Mouse (Mus musculus): ENCODE measurements around the gene Mamstr. TPM values are rescaled to one million over a fixed set of nuclear protein-coding genes. Genes with fewer than 3 reads are reported as not detected.

The Mamstr gene
- polyA plus RNA-seq, 1 experiment from 2014 or later: 1.3 TPM

- WGBS (ENCODE audit: insufficient replicate concordance): 76% methylated on average over 14 of the region's 14 CpGs
- no peak overlapping the region for H3K9ac ChIP-seq (ENCODE audit: low read depth, low read length)
- no peak overlapping the region for H3K4me2 ChIP-seq (ENCODE audit: low read depth, low read length)
- no peaks in the 10 kb centered on the region for H3K27me3 ChIP-seq (ENCODE audit: control insufficient read depth, insufficient read depth, low read depth, low read length)
- H3K4me1 ChIP-seq (ENCODE audit: control insufficient read depth, low read depth, low read length): peaks cover 3% of the 10 kb centered on the region
- H3K4me3 ChIP-seq (ENCODE audit: low read depth, low read length): no peak overlapping the region
- H3K27ac ChIP-seq (ENCODE audit: low read length): no peak overlapping the region
- no peaks in the 10 kb centered on the region for H3K9me3 ChIP-seq (replicated peaks; ENCODE audit: control insufficient read depth, low read length)
- H3K36me3 ChIP-seq (ENCODE audit: control insufficient read depth, insufficient read depth): no peaks in the 10 kb centered on the region
- ATAC-seq (ENCODE audit: low read depth): no peak
These were observed 38.7 kb downstream of the Mamstr start for GRCm38 (mm10) chr7:45678513-45678912.

- no peaks in the 10 kb centered on the region for H3K27me3 ChIP-seq (ENCODE audit: control insufficient read depth, insufficient read depth, low read depth, low read length)
- no peaks in the 10 kb centered on the region for H3K9me3 ChIP-seq (replicated peaks; ENCODE audit: control insufficient read depth, low read length)
- peaks cover 3% of the 10 kb centered on the region for H3K4me1 ChIP-seq (ENCODE audit: control insufficient read depth, low read depth, low read length)
- WGBS (ENCODE audit: insufficient replicate concordance): 59% methylated on average over 14 of the region's 14 CpGs
- H3K4me2 ChIP-seq (ENCODE audit: low read depth, low read length): no peak overlapping the region
- peak; percentile 50 for ATAC-seq (ENCODE audit: low read depth)
- no peaks in the 10 kb centered on the region for H3K36me3 ChIP-seq (ENCODE audit: control insufficient read depth, insufficient read depth)
- H3K4me3 ChIP-seq (ENCODE audit: low read depth, low read length): no peak overlapping the region
- H3K27ac ChIP-seq (ENCODE audit: low read length): no peak overlapping the region
- H3K9ac ChIP-seq (ENCODE audit: low read depth, low read length): no peak overlapping the region
These were observed 40.3 kb downstream of the Mamstr start for GRCm38 (mm10) chr7:45679966-45680621.

- Histone ChIP-seq H3K4me3 (ENCODE audit: low read depth, low read length) (no peak overlapping the region), H3K4me2 (ENCODE audit: low read depth, low read length) (no peak overlapping the region), H3K36me3 (ENCODE audit: control insufficient read depth, insufficient read depth) (no peaks in the 10 kb centered on the region), H3K4me1 (ENCODE audit: control insufficient read depth, low read depth, low read length) (peaks cover 3% of the 10 kb centered on the region), H3K27ac (ENCODE audit: low read length) (no peak overlapping the region), H3K9ac (ENCODE audit: low read depth, low read length) (no peak overlapping the region), H3K9me3 (replicated peaks; ENCODE audit: control insufficient read depth, low read length) (no peaks in the 10 kb centered on the region), H3K27me3 (ENCODE audit: control insufficient read depth, insufficient read depth, low read depth, low read length) (no peaks in the 10 kb centered on the region)
- WGBS (ENCODE audit: insufficient replicate concordance): 44% methylated on average over 8 of the region's 8 CpGs
- ATAC-seq (ENCODE audit: low read depth): no peak
These were observed 41.4 kb downstream of the Mamstr start for GRCm38 (mm10) chr7:45681046-45681736.

GRCm38 (mm10) chr7:45682144-45683126, 42.7 kb downstream of the Mamstr start:
- WGBS (ENCODE audit: insufficient replicate concordance): 19% methylated on average over 14 of the region's 14 CpGs
- Histone ChIP-seq H3K4me2 (ENCODE audit: low read depth, low read length) (peak overlapping the region; percentile 54), H3K27ac (ENCODE audit: low read length) (0 out of 2 replicates have a peak overlapping the region, but pooled peaks have one; percentile 19), H3K36me3 (ENCODE audit: control insufficient read depth, insufficient read depth) (no peaks in the 10 kb centered on the region), H3K4me3 (ENCODE audit: low read depth, low read length) (no peak overlapping the region), H3K9me3 (replicated peaks; ENCODE audit: control insufficient read depth, low read length) (no peaks in the 10 kb centered on the region), H3K27me3 (ENCODE audit: control insufficient read depth, insufficient read depth, low read depth, low read length) (no peaks in the 10 kb centered on the region), H3K4me1 (ENCODE audit: control insufficient read depth, low read depth, low read length) (peaks cover 3% of the 10 kb centered on the region), H3K9ac (ENCODE audit: low read depth, low read length) (0 out of 2 replicates have a peak overlapping the region, but pooled peaks have one; percentile 33)
- peak; percentile 34; the same call in 1 of the 2 replicates for ATAC-seq (ENCODE audit: low read depth)

GRCm38 (mm10) chr7:45683396-45684050, 43.7 kb downstream of the Mamstr start, which contains the start of gene Ntn5:
Gene Ntn5, plus strand, starts transcription at chr7:45684022.
- no peak within 1 kb of the TSS for H3K4me2 ChIP-seq (ENCODE audit: low read depth, low read length)
- no peak within 1 kb of the TSS for H3K4me3 ChIP-seq (ENCODE audit: low read depth, low read length)
- no peaks in the 10 kb centered on the region for H3K9me3 ChIP-seq (replicated peaks; ENCODE audit: control insufficient read depth, low read length)
- H3K36me3 ChIP-seq (ENCODE audit: control insufficient read depth, insufficient read depth): no peaks in the 10 kb centered on the region
- no peak within 1 kb of the TSS for H3K27ac ChIP-seq (ENCODE audit: low read length)
- 65% methylated on average over 7 of the region's 7 CpGs for WGBS (ENCODE audit: insufficient replicate concordance)
- no peak for ATAC-seq (ENCODE audit: low read depth)
- peaks cover 3% of the 10 kb centered on the region for H3K4me1 ChIP-seq (ENCODE audit: control insufficient read depth, low read depth, low read length)
- H3K27me3 ChIP-seq (ENCODE audit: control insufficient read depth, insufficient read depth, low read depth, low read length): no peaks in the 10 kb centered on the region
- H3K9ac ChIP-seq (ENCODE audit: low read depth, low read length): no peak within 1 kb of the TSS

- no peak for ATAC-seq (ENCODE audit: low read depth)
- Histone ChIP-seq H3K36me3 (ENCODE audit: control insufficient read depth, insufficient read depth) (no peaks in the 10 kb centered on the region), H3K27ac (ENCODE audit: low read length) (no peak overlapping the region), H3K4me3 (ENCODE audit: low read depth, low read length) (no peak overlapping the region), H3K9me3 (replicated peaks; ENCODE audit: control insufficient read depth, low read length) (no peaks in the 10 kb centered on the region), H3K4me1 (ENCODE audit: control insufficient read depth, low read depth, low read length) (peaks cover 3% of the 10 kb centered on the region), H3K4me2 (ENCODE audit: low read depth, low read length) (no peak overlapping the region), H3K27me3 (ENCODE audit: control insufficient read depth, insufficient read depth, low read depth, low read length) (no peaks in the 10 kb centered on the region), H3K9ac (ENCODE audit: low read depth, low read length) (no peak overlapping the region)
- WGBS (ENCODE audit: insufficient replicate concordance): 50% methylated on average over 10 of the region's 10 CpGs
These were observed 46.0 kb downstream of the Mamstr start for GRCm38 (mm10) chr7:45685811-45686210.

- Histone ChIP-seq H3K4me2 (ENCODE audit: low read depth, low read length) (no peak overlapping the region), H3K36me3 (ENCODE audit: control insufficient read depth, insufficient read depth) (no peaks in the 10 kb centered on the region), H3K9me3 (replicated peaks; ENCODE audit: control insufficient read depth, low read length) (no peaks in the 10 kb centered on the region), H3K27ac (ENCODE audit: low read length) (no peak overlapping the region), H3K4me3 (ENCODE audit: low read depth, low read length) (no peak overlapping the region), H3K27me3 (ENCODE audit: control insufficient read depth, insufficient read depth, low read depth, low read length) (no peaks in the 10 kb centered on the region), H3K9ac (ENCODE audit: low read depth, low read length) (no peak overlapping the region), H3K4me1 (ENCODE audit: control insufficient read depth, low read depth, low read length) (peaks cover 3% of the 10 kb centered on the region)
- whole genome bisulfite sequencing (ENCODE audit: insufficient replicate concordance): 43% methylated on average over 3 of the region's 3 CpGs
- ATAC-seq (ENCODE audit: low read depth): no peak
These were observed 47.1 kb downstream of the Mamstr start for GRCm38 (mm10) chr7:45686841-45687240.

GRCm38 (mm10) chr7:45689099-45689498, 49.3 kb downstream of the Mamstr start:
- Histone ChIP-seq H3K9me3 (replicated peaks; ENCODE audit: control insufficient read depth, low read length) (no peaks in the 10 kb centered on the region), H3K27ac (ENCODE audit: low read length) (no peak overlapping the region), H3K9ac (ENCODE audit: low read depth, low read length) (no peak overlapping the region), H3K36me3 (ENCODE audit: control insufficient read depth, insufficient read depth) (no peaks in the 10 kb centered on the region), H3K4me3 (ENCODE audit: low read depth, low read length) (no peak overlapping the region), H3K4me2 (ENCODE audit: low read depth, low read length) (no peak overlapping the region), H3K4me1 (ENCODE audit: control insufficient read depth, low read depth, low read length) (no peaks in the 10 kb centered on the region), H3K27me3 (ENCODE audit: control insufficient read depth, insufficient read depth, low read depth, low read length) (no peaks in the 10 kb centered on the region)
- 40% methylated on average over 6 of the region's 6 CpGs for WGBS (ENCODE audit: insufficient replicate concordance)
- no peak for ATAC-seq (ENCODE audit: low read depth)

Measured in liver, embryonic 16.5 days (tissue).